Mouse (Mus musculus): ENCODE results near the gene Hmx1. TPM values are rescaled to one million over a fixed set of nuclear protein-coding genes. Genes with fewer than 3 reads are reported as not detected.
A peak's percentile ranks its signal among the peaks of the same experiment; 100 is the strongest.

Hmx1 gene
- total and polyA plus RNA-seq, 2 experiments from 2014 or later, result not detected

- Histone ChIP-seq H3K4me3 (ENCODE audit: low read depth, low read length) (no peak overlapping the region), H3K27me3 (ENCODE audit: insufficient read depth, low read length) (peaks cover 100% of the 10 kb centered on the region), H3K27ac (ENCODE audit: low read depth, low read length) (no peak overlapping the region), H3K4me1 (ENCODE audit: insufficient read depth, low read length) (peaks cover 3% of the 10 kb centered on the region; the same call in 1 of the 2 replicates), H3K4me2 (ENCODE audit: low read depth, low read length, poor library complexity, severe bottlenecking) (no peak overlapping the region), H3K36me3 (ENCODE audit: insufficient read depth, low read length) (no peaks in the 10 kb centered on the region), H3K9me3 (ENCODE audit: low read length) (no peaks in the 10 kb centered on the region), H3K9ac (replicated peaks; ENCODE audit: low read length, poor library complexity, severe bottlenecking) (no peak overlapping the region)
- no peak for TF ChIP-seq CTCF (IDR thresholded peaks at IDR 0.05)
- DNase-seq (ENCODE audit: low spot score), result no peak
- ATAC-seq (ENCODE audit: low FRiP score), result no peak
- 11% methylated on average over 3 of the region's 3 CpGs for WGBS
Measured at GRCm38 (mm10) chr5:35389915-35390314, 1.0 kb downstream of the Hmx1 start.

DNA sequence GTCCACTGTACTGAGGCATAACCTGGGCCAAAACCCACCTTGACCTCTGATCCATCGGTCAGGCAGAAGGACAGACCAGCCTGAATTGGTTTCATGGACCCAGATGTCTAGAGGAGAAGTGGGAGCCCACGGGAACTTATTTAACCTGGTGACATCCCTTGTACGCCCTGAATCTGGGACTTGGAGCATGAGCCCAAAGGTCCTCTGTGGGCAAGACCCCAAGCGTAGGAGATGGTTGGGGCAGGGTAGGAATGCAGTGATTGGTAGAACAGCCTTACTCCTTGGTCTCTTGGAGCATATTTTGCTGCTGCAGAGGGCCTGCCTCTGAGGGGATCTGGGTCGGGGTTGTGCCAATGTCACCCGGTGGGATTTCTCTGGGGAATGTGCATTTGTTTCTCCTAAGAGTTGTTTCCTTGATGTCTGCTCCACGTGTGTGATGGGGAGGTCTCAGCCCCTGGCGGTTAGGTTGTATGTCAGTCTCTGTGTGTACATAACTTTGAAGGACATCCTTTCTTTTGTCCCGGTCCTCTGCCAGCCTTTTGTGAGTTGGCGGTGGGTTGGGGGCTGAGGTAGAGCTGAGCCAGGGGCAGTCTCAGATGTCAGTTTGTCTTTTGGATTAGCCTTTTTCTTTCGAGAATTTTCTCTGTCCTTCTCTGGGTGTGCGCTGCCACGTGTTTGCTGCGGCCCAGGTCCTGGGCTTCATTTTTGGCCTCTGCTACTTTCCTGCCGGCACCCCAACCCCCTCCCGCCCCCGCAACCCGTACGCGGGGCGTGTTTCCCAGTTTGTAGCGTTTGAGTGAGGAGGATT is 2.1 kb downstream of the Hmx1 start:
- H3K4me2 ChIP-seq (ENCODE audit: low read depth, low read length, poor library complexity, severe bottlenecking), result peak overlapping the region; percentile 48
- no peaks in the 10 kb centered on the region for H3K36me3 ChIP-seq (ENCODE audit: insufficient read depth, low read length)
- ATAC-seq (ENCODE audit: low FRiP score) (no peak), DNase-seq (ENCODE audit: low spot score) (no peak)
- peaks cover 100% of the 10 kb centered on the region for H3K27me3 ChIP-seq (ENCODE audit: insufficient read depth, low read length)
- no peaks in the 10 kb centered on the region for H3K9me3 ChIP-seq (ENCODE audit: low read length)
- H3K27ac ChIP-seq (ENCODE audit: low read depth, low read length), result no peak overlapping the region
- H3K9ac ChIP-seq (replicated peaks; ENCODE audit: low read length, poor library complexity, severe bottlenecking), result no peak overlapping the region
- peaks cover 3% of the 10 kb centered on the region; the same call in 1 of the 2 replicates for H3K4me1 ChIP-seq (ENCODE audit: insufficient read depth, low read length)
- peak overlapping the region; percentile 19; the same call in 1 of the 2 replicates for H3K4me3 ChIP-seq (ENCODE audit: low read depth, low read length)
- WGBS, result 2% methylated on average over 22 of the region's 22 CpGs
- no peak for TF ChIP-seq CTCF (IDR thresholded peaks at IDR 0.05)

DNA sequence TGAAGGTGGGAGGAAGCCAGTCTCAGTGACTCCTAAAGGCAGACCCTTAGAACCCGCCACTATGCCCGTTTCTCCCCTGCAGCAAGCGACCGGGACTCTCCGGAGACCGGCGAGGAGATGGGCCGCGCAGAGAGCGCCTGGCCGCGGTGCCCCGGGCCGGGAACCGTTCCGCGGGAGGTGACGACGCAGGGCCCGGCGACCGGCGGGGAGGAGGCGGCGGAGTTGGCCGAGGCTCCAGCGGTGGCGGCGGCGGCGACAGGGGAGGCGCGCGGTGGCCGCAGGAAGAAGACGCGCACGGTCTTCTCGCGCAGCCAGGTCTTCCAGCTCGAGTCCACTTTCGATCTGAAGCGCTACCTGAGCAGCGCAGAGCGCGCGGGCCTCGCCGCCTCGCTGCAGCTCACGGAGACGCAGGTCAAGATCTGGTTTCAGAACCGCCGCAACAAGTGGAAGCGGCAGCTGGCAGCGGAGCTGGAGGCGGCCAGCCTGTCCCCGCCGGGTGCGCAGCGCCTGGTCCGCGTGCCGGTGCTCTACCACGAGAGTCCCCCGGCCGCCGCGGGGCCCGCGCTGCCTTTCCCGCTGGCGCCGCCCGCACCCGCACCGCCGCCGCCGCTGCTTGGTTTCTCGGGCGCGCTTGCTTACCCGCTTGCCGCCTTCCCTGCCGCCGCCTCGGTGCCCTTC is 2.9 kb downstream of the Hmx1 start:
- Histone ChIP-seq H3K9me3 (ENCODE audit: low read length) (no peaks in the 10 kb centered on the region), H3K9ac (replicated peaks; ENCODE audit: low read length, poor library complexity, severe bottlenecking) (no peak overlapping the region), H3K36me3 (ENCODE audit: insufficient read depth, low read length) (no peaks in the 10 kb centered on the region), H3K27me3 (ENCODE audit: insufficient read depth, low read length) (peaks cover 93% of the 10 kb centered on the region), H3K27ac (ENCODE audit: low read depth, low read length) (no peak overlapping the region), H3K4me2 (ENCODE audit: low read depth, low read length, poor library complexity, severe bottlenecking) (peak overlapping the region; percentile 48), H3K4me1 (ENCODE audit: insufficient read depth, low read length) (peaks cover 3% of the 10 kb centered on the region; the same call in 1 of the 2 replicates), H3K4me3 (ENCODE audit: low read depth, low read length) (peak overlapping the region; percentile 19)
- 0 out of 2 replicates have a peak, but pooled peaks have one; percentile 10 for TF ChIP-seq CTCF (IDR thresholded peaks at IDR 0.05)
- no peak for DNase-seq (ENCODE audit: low spot score)
- 1% methylated on average over 67 of the region's 88 CpGs for WGBS
- no peak for ATAC-seq (ENCODE audit: low FRiP score)

- no peaks in the 10 kb centered on the region for H3K9me3 ChIP-seq (ENCODE audit: low read length)
- peak overlapping the region; percentile 48 for H3K4me2 ChIP-seq (ENCODE audit: low read depth, low read length, poor library complexity, severe bottlenecking)
- peaks cover 88% of the 10 kb centered on the region for H3K27me3 ChIP-seq (ENCODE audit: insufficient read depth, low read length)
- H3K36me3 ChIP-seq (ENCODE audit: insufficient read depth, low read length), result no peaks in the 10 kb centered on the region
- H3K4me1 ChIP-seq (ENCODE audit: insufficient read depth, low read length), result peaks cover 3% of the 10 kb centered on the region; the same call in 1 of the 2 replicates
- no peak for ATAC-seq (ENCODE audit: low FRiP score)
- no peak overlapping the region for H3K27ac ChIP-seq (ENCODE audit: low read depth, low read length)
- H3K4me3 ChIP-seq (ENCODE audit: low read depth, low read length), result peak overlapping the region; percentile 19
- no peak for TF ChIP-seq CTCF (IDR thresholded peaks at IDR 0.05)
- no peak for DNase-seq (ENCODE audit: low spot score)
- under 1% methylated on average over 32 of the region's 37 CpGs for WGBS
- no peak overlapping the region for H3K9ac ChIP-seq (replicated peaks; ENCODE audit: low read length, poor library complexity, severe bottlenecking)
Measured at GRCm38 (mm10) chr5:35392334-35392695, 3.4 kb downstream of the Hmx1 start.

GRCm38 (mm10) chr5:35395566-35396440 is 6.9 kb downstream of the Hmx1 start:
- no peak overlapping the region for H3K9ac ChIP-seq (replicated peaks; ENCODE audit: low read length, poor library complexity, severe bottlenecking)
- no peaks in the 10 kb centered on the region for H3K36me3 ChIP-seq (ENCODE audit: insufficient read depth, low read length)
- 0 out of 2 replicates have a peak, but pooled peaks cover 3% of the 10 kb centered on the region for H3K4me1 ChIP-seq (ENCODE audit: insufficient read depth, low read length)
- no peak for ATAC-seq (ENCODE audit: low FRiP score)
- no peak for DNase-seq (ENCODE audit: low spot score)
- H3K27ac ChIP-seq (ENCODE audit: low read depth, low read length), result no peak overlapping the region
- no peak overlapping the region for H3K4me3 ChIP-seq (ENCODE audit: low read depth, low read length)
- WGBS, result 5% methylated on average over 9 of the region's 9 CpGs
- H3K4me2 ChIP-seq (ENCODE audit: low read depth, low read length, poor library complexity, severe bottlenecking), result no peak overlapping the region
- TF ChIP-seq CTCF (IDR thresholded peaks at IDR 0.05), result no peak
- H3K27me3 ChIP-seq (ENCODE audit: insufficient read depth, low read length), result peaks cover 72% of the 10 kb centered on the region
- no peaks in the 10 kb centered on the region for H3K9me3 ChIP-seq (ENCODE audit: low read length)

Data from midbrain, postnatal 0 days (tissue).